Mouse (Mus musculus): ENCODE measurements around the gene Ccdc97. TPM values are rescaled to one million over a fixed set of nuclear protein-coding genes. Genes with fewer than 3 reads are reported as not detected.

The Ccdc97 gene
- polyA plus RNA-seq, 1 experiment from 2014 or later = 16.9 TPM

GRCm38 (mm10) chr7:25674719-25675300, 44.1 kb downstream of the Ccdc97 start, which contains the start of gene Tmem91:
TSS of gene Tmem91 (minus strand) at chr7:25675166.
- no peak for ATAC-seq (ENCODE audit: insufficient read depth, low FRiP score, low read depth)
- H3K4me2 ChIP-seq = peak within 1 kb of the TSS; percentile 73
- 3% methylated on average over 29 of the region's 29 CpGs for WGBS
- H3K9ac ChIP-seq = no peak within 1 kb of the TSS
- no peaks in the 10 kb centered on the region for H3K36me3 ChIP-seq
- H3K4me1 ChIP-seq = peaks cover 12% of the 10 kb centered on the region
- peak within 1 kb of the TSS; percentile 38 for H3K4me3 ChIP-seq (replicated peaks)
- H3K27me3 ChIP-seq (replicated peaks) = peaks cover 23% of the 10 kb centered on the region
- H3K9me3 ChIP-seq = no peaks in the 10 kb centered on the region
- H3K27ac ChIP-seq = no peak within 1 kb of the TSS

- no peak overlapping the region for H3K4me3 ChIP-seq (replicated peaks)
- no peak for ATAC-seq (ENCODE audit: insufficient read depth, low FRiP score, low read depth)
- H3K4me2 ChIP-seq = peak overlapping the region; percentile 73
- WGBS = 24% methylated on average over 9 of the region's 9 CpGs
- peaks cover 23% of the 10 kb centered on the region for H3K27me3 ChIP-seq (replicated peaks)
- no peak overlapping the region for H3K9ac ChIP-seq
- H3K9me3 ChIP-seq = no peaks in the 10 kb centered on the region
- H3K4me1 ChIP-seq = peaks cover 12% of the 10 kb centered on the region
- no peak overlapping the region for H3K27ac ChIP-seq
- H3K36me3 ChIP-seq = no peaks in the 10 kb centered on the region
These were observed 44.6 kb downstream of the Ccdc97 start for GRCm38 (mm10) chr7:25674297-25674696.

DNA sequence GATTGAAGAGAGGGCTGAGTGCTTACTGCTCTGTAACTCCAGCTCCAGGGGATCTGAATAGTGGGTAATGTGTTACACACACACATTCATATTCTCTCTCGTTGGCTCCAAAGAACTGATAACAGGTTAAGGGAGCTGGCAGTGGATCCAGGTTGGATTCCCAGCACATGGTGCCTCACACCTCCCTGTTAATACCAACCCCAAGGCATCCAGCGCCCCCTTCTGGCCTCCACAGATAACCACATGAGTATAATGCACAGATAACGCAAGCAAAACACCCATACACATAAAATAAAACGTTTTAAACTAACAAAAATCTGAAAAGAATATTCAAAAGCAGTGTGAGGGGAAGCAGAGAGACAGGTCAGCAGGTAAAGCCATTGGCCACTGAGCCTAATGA, 46.4 kb downstream of the Ccdc97 start:
- H3K27me3 ChIP-seq (replicated peaks) = peaks cover 23% of the 10 kb centered on the region
- 55% methylated on average over 4 of the region's 4 CpGs for WGBS

GRCm38 (mm10) chr7:25671686-25672085, 47.2 kb downstream of the Ccdc97 start:
- H3K36me3 ChIP-seq = peaks cover 3% of the 10 kb centered on the region; the same call in 1 of the 2 replicates
- no peak overlapping the region for H3K4me3 ChIP-seq (replicated peaks)
- H3K27ac ChIP-seq = no peak overlapping the region
- peaks cover 23% of the 10 kb centered on the region for H3K27me3 ChIP-seq (replicated peaks)
- H3K4me2 ChIP-seq = no peak overlapping the region
- peaks cover 12% of the 10 kb centered on the region for H3K4me1 ChIP-seq
- 72% methylated on average over 2 of the region's 2 CpGs for WGBS
- H3K9ac ChIP-seq = no peak overlapping the region
- no peaks in the 10 kb centered on the region for H3K9me3 ChIP-seq
- ATAC-seq (ENCODE audit: insufficient read depth, low FRiP score, low read depth) = no peak

More for the DNA sequence above, 46.4 kb downstream of the Ccdc97 start:
- Histone ChIP-seq H3K9ac (no peak overlapping the region), H3K4me3 (replicated peaks) (no peak overlapping the region), H3K4me1 (peaks cover 12% of the 10 kb centered on the region), H3K36me3 (peaks cover 3% of the 10 kb centered on the region; the same call in 1 of the 2 replicates), H3K9me3 (no peaks in the 10 kb centered on the region), H3K27ac (no peak overlapping the region), H3K4me2 (no peak overlapping the region)
- ATAC-seq (ENCODE audit: insufficient read depth, low FRiP score, low read depth) = no peak

GRCm38 (mm10) chr7:25670096-25670495, 48.8 kb downstream of the Ccdc97 start:
- Histone ChIP-seq H3K36me3 (peaks cover 6% of the 10 kb centered on the region; the same call in 1 of the 2 replicates), H3K9me3 (no peaks in the 10 kb centered on the region), H3K9ac (no peak overlapping the region), H3K4me2 (no peak overlapping the region), H3K27ac (no peak overlapping the region), H3K4me1 (peaks cover 7% of the 10 kb centered on the region), H3K4me3 (replicated peaks) (no peak overlapping the region), H3K27me3 (replicated peaks) (peaks cover 17% of the 10 kb centered on the region)
- ATAC-seq (ENCODE audit: insufficient read depth, low FRiP score, low read depth) = no peak
- WGBS = 88% methylated on average over 4 of the region's 4 CpGs

DNA sequence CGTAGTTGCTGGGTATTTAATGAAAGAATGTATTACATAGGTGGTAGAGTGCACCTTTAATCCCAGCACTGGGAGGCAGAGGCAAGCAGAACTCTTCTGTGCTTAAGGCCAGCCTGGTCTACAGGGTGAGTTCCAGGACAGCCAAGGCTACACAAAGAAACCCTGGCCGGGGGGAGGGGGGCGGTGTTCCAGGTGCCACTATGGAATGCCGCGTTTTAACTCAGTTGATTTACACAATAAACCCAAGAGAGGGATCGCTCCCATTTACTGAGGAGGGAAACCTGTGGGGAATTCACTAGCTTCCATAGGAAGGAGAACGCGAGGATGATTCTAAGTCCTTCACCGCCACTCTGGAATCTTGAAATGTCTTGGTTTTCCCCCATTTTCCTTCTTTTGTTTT, 49.3 kb downstream of the Ccdc97 start:
- H3K36me3 ChIP-seq = peaks cover 7% of the 10 kb centered on the region; the same call in 1 of the 2 replicates
- 76% methylated on average over 9 of the region's 9 CpGs for WGBS
- H3K4me1 ChIP-seq = peaks cover 3% of the 10 kb centered on the region; the same call in 1 of the 2 replicates
- H3K4me3 ChIP-seq (replicated peaks) = no peak overlapping the region
- H3K9ac ChIP-seq = no peak overlapping the region
- H3K4me2 ChIP-seq = no peak overlapping the region
- H3K9me3 ChIP-seq = no peaks in the 10 kb centered on the region
- no peak for ATAC-seq (ENCODE audit: insufficient read depth, low FRiP score, low read depth)
- no peak overlapping the region for H3K27ac ChIP-seq
- peaks cover 13% of the 10 kb centered on the region; the same call in 1 of the 2 replicates for H3K27me3 ChIP-seq (replicated peaks)

- ATAC-seq (ENCODE audit: insufficient read depth, low FRiP score, low read depth) = 0 out of 2 replicates have a peak, but pooled peaks have one; percentile 8
- Histone ChIP-seq H3K4me1 (no peaks in the 10 kb centered on the region), H3K36me3 (peaks cover 10% of the 10 kb centered on the region; the same call in 1 of the 2 replicates), H3K9ac (no peak overlapping the region), H3K27me3 (replicated peaks) (peaks cover 8% of the 10 kb centered on the region; the same call in 1 of the 2 replicates), H3K4me2 (no peak overlapping the region), H3K4me3 (replicated peaks) (no peak overlapping the region), H3K9me3 (no peaks in the 10 kb centered on the region), H3K27ac (no peak overlapping the region)
- whole genome bisulfite sequencing = 89% methylated on average over 10 of the region's 10 CpGs
These were observed 49.7 kb downstream of the Ccdc97 start for GRCm38 (mm10) chr7:25669158-25669557.

DNA sequence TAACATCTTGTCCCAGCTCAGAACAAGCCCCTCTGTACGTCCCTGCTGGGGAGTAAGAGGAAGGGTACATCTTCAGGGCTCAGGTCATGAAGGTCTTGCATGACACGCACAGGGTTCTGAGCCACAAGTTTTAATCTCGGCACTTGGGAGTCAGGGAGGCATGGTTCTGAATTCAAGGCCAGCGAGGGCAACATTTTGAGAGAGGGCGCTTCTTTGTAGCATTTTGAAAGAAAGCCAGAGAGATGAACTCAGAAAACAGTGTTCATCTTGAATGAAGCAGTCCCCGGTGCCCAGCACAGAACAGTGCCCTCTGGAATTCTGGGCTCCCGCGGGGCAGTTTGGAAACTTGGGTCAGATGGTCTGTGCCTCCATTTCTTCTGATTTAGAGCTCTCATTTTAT, 52.5 kb downstream of the Ccdc97 start:
- H3K4me3 ChIP-seq (replicated peaks) = no peak overlapping the region
- WGBS = 93% methylated on average over 8 of the region's 8 CpGs
- H3K9ac ChIP-seq = no peak overlapping the region
- H3K27ac ChIP-seq = no peak overlapping the region
- H3K9me3 ChIP-seq = no peaks in the 10 kb centered on the region
- ATAC-seq (ENCODE audit: insufficient read depth, low FRiP score, low read depth) = no peak
- H3K36me3 ChIP-seq = peaks cover 10% of the 10 kb centered on the region; the same call in 1 of the 2 replicates
- no peaks in the 10 kb centered on the region for H3K27me3 ChIP-seq (replicated peaks)
- no peak overlapping the region for H3K4me2 ChIP-seq
- no peaks in the 10 kb centered on the region for H3K4me1 ChIP-seq

Other genes with a start within 250 kb of the Ccdc97 start
- gene Ceacam1, start 241.5 kb downstream of the Ccdc97 start, polyA plus RNA-seq (2015; fragmentation: Nextera tagmentation; extraction: Ambion mirVana) = 32.4 and 54.7 TPM in 2 replicates
- gene Ceacam2, start 179.2 kb downstream of the Ccdc97 start, polyA plus RNA-seq (2015; fragmentation: Nextera tagmentation; extraction: Ambion mirVana) = not detected in 2 replicates
- 3.2 and 3.9 TPM in 2 replicates for gene Erich4, start 103.2 kb downstream of the Ccdc97 start, polyA plus RNA-seq (2015; fragmentation: Nextera tagmentation; extraction: Ambion mirVana)
- gene Dmac2, start 99.7 kb downstream of the Ccdc97 start, polyA plus RNA-seq (2015; fragmentation: Nextera tagmentation; extraction: Ambion mirVana) = 33.0 and 38.0 TPM in 2 replicates
- 11.3 and 12.3 TPM in 2 replicates for gene B3gnt8, start 92.4 kb downstream of the Ccdc97 start, polyA plus RNA-seq (2015; fragmentation: Nextera tagmentation; extraction: Ambion mirVana)
- 54.5 and 56.8 TPM in 2 replicates for gene Bckdha, start 60.1 kb downstream of the Ccdc97 start, polyA plus RNA-seq (2015; fragmentation: Nextera tagmentation; extraction: Ambion mirVana)
- gene Exosc5, start 59.9 kb downstream of the Ccdc97 start, polyA plus RNA-seq (2015; fragmentation: Nextera tagmentation; extraction: Ambion mirVana) = 71.8 and 79.8 TPM in 2 replicates
- gene Tmem91, start 43.9 kb downstream of the Ccdc97 start, polyA plus RNA-seq (2015; fragmentation: Nextera tagmentation; extraction: Ambion mirVana) = 3.0 and 4.0 TPM in 2 replicates
- 23.2 and 25.3 TPM in 2 replicates for gene B9d2, start 38.3 kb downstream of the Ccdc97 start, polyA plus RNA-seq (2015; fragmentation: Nextera tagmentation; extraction: Ambion mirVana)
- gene Tgfb1, start 32.1 kb downstream of the Ccdc97 start, polyA plus RNA-seq (2015; fragmentation: Nextera tagmentation; extraction: Ambion mirVana) = 3.9 and 4.1 TPM in 2 replicates
- 49.0 and 54.2 TPM in 2 replicates for gene Hnrnpul1, start 35.7 kb upstream of the Ccdc97 start, polyA plus RNA-seq (2015; fragmentation: Nextera tagmentation; extraction: Ambion mirVana)
- 83.7 and 88.6 TPM in 2 replicates for gene Axl, start 69.6 kb upstream of the Ccdc97 start, polyA plus RNA-seq (2015; fragmentation: Nextera tagmentation; extraction: Ambion mirVana)
- 35.3 and 35.6 TPM in 2 replicates for gene Cyp2s1, start 97.8 kb upstream of the Ccdc97 start, polyA plus RNA-seq (2015; fragmentation: Nextera tagmentation; extraction: Ambion mirVana)
- gene Cyp2b10, start 178.5 kb upstream of the Ccdc97 start, polyA plus RNA-seq (2015; fragmentation: Nextera tagmentation; extraction: Ambion mirVana) = not detected in 2 replicates